Mouse (Mus musculus) bone marrow, adult 2 months (tissue): ENCODE data around the gene Gm10750.

Experiments used
- CTCF ChIP-seq: fragments of 200-500 bp; IDR thresholded peaks from 2 replicates; pipeline ENCODE4 v1.5.1; 2011; ENCODE audit warnings: low read length, control low read depth; ENCODE audit not compliant: control insufficient read depth, insufficient read depth
- POLR2A ChIP-seq: fragments of 200-500 bp; IDR thresholded peaks from 2 replicates; pipeline ENCODE4 v1.6.1; 2011; ENCODE audit warnings: low read depth, mild to moderate bottlenecking, control low read depth, low read length, borderline replicate concordance; ENCODE audit not compliant: control insufficient read depth

DNA sequence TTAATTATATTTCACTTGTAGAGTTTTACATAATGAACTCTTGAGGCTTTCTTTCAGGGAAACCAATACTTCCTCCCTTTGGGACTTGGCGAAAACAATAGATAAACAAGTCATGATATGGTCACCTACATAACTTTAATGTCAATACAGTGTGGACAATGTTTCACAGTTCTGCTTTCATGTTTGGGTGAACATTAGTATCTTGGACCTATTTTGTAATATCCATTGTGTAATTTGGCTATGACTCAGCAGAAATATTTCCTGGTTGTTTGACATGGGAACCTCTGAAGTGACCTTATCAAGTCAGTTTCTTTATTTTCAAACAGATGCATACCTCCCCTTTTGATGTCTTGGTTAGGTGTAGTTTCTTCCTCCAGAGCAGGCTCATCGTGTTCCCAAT lies 12.2 kb downstream of the Gm10750 start:
- TF ChIP-seq CTCF = no peak
- TF ChIP-seq POLR2A = no peak
